Mouse (Mus musculus) E14TG2a.4 (cell line): ENCODE measurements at regions not wholly inside any gene's neighbourhood (a gene's known extent, or its start where the extent isn't known, plus 50 kb on each side); places are given as distances from the start of the nearest gene placed in this dataset.

Source experiments
- CTCF ChIP-seq: conservative IDR thresholded peaks from 2 replicates; pipeline ENCODE4 v1.5.1; 2014; ENCODE audit warnings: low read length
- NANOG ChIP-seq: IDR thresholded peaks from 2 replicates; pipeline ENCODE4 v1.6.1; 2014; ENCODE audit warnings: borderline replicate concordance, low read length, mixed read lengths
- POU5F1 ChIP-seq: IDR thresholded peaks from 2 replicates; pipeline ENCODE4 v1.6.1; 2014; ENCODE audit warnings: low read length, borderline replicate concordance

DNA sequence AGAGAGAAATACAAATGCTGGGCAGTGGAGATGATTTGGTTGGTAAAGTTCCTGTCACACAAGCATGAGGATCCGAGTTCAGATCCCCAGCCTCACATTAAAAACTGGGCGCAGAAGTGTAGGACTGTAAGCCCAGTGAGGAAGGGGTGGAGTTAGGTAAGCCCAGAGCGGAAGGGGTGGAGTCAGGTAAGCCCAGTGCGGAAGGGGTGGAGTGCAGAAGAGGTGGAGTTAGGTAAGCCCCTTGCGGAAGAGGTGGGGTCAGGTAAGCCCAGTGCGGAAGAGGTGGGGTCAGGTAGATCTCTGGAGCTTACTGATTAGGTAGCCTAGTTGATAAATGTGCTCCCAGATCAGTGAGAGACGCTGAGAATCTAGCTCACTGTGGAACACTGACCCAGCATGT is 97.4 kb upstream of the Klf13 start:
- TF ChIP-seq CTCF = no peak
- TF ChIP-seq NANOG = no peak
- TF ChIP-seq POU5F1 = no peak
